Mouse (Mus musculus) cerebellum, adult 9-11 months (tissue): Measurements from ENCODE around the gene Mdc1.

Experiments used
- DNase-seq: peaks from one replicate; pipeline ENCODE4 v3.0.0; 2022

Gene Mdc1

DNA sequence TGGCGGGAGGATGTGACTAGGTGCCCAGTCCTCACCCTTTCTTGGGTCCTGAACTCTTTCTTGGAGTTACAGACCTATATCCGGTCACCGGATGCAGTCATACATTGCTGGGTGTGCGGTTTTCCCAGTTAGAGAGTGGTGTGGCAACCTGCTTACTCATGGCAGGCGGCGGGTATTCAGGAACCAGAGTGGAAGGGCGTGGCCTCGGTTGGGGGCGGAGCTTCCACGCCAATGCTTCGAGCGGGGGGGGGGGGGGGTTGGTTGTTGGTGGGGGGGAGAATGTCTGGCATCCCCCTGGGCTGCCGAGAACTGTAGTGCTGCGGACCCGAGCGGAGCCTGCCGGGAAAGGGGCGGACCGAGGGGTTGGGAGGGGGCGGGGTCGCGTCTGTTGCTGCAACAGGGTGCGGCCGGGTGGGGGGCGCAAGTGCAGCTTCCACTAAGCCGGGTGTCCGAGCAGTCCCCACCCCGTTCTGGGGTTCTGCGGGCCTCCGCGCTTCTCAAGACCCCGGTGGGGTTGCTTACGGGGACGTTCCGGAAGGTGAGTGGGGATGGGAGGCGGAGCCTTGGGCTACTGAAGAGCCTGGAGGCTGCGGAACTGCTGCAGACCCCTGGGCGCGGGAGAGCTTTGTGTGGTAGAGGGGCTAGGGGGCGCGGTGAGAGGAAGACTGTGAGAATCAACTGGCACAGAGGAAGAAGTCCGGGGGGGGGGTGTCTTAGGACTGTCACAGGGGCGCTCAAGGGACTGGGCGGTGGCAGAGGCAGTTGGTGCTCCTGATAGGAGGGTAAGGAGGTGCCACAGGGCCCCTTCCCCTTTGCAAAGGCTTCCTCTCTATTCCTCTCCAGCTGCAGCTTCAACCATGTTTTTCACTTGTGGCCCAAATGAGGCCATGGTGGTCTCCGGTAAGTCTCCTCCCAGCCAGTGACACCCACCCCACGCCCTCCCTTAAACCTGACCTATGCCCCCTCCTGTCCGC, 18.1 kb upstream of the Mdc1 start, which contains the start of gene Flot1:
Gene Flot1, plus strand, starts transcription at position 267 of the 974 bp plus-strand sequence.
- DNase-seq: peak; percentile 80

DNA sequence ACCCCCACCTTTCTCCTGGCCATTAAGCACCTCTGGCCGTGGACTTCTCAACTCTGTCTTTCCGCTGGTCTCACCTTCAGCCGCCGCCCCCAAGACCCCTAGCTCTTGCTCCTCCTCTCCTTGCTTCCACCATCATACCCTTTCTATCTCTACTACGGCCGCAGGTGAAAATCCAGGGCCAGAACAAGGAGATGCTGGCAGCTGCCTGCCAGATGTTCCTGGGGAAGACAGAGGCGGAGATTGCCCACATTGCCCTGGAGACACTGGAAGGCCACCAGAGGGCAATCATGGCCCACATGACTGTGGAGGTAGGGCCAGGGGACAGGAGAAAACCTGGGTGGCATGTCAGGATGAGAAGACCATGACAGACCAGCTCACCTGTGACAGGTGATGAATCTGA, 16.9 kb upstream of the Mdc1 start:
- peak; percentile 55 for DNase-seq

DNA sequence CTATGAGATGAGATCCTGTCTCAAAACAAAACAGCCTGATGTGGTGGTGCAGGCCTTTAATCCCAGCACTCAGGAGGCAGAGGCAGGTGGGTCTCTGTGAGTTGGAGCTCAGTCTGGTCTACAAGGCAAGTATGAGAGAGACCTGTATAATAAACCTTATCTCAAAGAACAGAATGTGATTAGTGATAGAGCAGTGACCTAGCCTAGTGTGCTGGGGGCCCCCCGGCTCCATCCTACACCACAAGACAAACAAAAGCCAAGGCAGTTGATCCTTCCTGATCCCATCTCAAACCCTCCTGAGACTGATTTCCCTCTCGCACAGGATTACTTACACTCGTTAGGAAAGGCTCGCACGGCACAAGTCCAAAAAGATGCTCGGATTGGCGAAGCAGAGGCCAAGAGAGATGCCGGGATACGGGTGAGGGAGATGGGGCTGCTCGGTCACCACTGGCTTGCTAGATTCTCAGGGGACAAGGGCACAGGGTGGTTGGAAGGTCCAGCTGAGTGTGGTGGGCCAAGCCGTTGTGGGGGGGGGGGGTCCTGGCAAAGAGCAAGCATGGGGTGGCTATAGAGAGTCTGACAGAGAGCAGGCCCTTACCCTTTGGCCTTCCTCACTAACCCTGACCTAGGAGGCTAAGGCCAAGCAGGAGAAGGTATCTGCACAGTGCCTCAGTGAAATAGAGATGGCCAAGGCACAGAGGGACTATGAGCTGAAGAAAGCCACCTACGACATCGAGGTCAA, 16.0 kb upstream of the Mdc1 start:
- DNase-seq: no peak

DNA sequence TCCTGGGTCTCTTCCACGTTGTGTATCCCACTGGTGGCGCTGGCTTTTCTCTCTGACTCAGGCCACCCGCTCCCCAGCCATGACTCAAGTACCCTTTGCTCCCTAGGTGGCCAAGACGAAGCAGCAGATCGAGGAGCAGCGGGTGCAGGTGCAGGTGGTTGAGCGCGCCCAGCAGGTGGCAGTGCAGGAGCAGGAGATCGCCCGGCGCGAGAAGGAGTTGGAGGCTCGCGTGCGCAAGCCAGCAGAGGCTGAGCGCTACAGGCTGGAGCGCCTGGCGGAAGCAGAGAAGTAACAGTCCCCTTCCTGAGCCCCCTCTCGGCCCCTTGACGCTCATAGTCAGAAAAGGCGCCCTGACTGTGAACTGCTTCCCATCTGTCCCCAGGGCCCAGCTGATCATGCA, 11.6 kb upstream of the Mdc1 start:
- peak; percentile 83 for DNase-seq

DNA sequence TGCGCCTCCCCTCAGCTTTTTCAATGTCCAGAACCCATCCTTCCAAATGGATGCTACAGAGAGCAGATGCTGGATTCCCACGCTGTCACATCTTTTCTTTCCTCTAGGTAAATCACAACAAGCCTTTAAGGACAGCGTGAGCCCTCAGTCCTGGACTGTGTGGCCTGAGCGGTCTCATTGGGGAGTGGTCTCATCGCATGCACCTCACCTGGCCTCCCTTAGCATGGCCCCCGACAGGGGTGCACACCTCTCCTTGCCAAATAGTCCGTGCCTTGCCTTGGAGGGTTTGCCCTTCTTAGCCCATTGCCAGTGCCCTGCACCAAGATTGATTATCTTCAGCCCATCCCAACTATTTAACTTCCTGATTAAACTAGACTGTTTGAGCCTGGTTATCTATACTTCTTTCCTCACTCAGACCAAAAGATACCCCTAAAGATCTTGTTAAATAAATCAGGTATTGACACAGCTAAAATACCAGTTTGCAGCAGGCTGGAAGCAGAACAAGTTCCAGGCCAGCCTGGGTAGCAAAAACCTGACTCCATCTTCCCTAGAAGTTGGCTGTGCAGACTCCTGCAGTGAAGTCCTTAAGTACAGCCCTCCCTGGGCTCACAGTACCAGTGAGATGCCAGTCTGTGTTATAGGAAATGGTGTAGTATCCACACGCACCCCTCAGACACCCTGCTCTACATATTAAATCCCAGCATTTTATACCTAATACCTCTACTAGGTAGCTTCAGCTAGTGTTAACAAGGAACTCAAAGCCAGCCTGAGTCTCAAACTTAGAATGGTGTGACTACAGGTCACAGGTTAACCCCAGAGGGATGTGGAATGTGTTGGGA, 8.7 kb upstream of the Mdc1 start:
- no peak for DNase-seq

DNA sequence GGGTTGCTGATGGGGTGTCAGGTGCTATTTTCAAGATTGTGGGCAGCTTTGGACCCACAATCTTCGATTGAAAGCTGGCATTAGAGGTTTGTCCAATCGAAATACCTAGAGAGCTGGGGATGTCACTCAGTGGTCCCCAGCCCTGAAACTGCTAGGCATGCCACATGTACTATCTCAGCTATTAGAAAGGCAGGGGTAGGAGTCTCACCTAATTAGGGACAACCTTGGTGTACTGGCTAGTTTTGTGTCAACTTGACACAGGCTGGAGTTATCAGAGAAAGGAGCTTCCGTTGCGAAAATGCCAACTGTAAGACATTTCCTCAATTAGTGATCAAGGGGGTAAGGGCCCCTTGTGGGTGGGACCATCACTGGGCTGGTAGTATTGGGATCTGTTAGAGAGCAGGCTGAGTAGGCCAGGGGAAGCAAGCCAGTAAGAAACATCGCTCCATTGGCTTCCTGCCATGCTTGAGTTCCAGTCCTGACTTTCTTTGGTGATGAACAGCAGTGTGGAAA, 8.0 kb upstream of the Mdc1 start:
- DNase-seq: peak; percentile 49

DNA sequence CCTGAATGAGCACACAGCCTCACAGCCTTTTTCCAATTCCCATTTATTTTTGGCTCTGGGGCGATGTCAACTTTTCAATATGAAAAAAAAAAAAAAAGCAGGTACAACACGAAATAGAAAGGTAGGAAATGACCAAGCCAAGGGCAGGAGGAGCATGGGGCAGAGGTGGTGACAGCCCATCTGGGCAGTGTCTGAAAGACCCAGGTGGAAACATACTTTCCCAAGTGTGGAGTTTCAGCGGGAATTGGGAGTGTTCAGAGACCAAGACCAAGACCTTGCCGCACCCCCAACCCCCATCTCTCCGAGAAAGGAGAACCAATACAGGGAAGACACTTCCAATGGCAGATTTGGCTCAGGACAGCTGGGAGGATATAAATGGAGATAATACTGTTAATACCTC, 7.4 kb upstream of the Mdc1 start:
- no peak for DNase-seq

DNA sequence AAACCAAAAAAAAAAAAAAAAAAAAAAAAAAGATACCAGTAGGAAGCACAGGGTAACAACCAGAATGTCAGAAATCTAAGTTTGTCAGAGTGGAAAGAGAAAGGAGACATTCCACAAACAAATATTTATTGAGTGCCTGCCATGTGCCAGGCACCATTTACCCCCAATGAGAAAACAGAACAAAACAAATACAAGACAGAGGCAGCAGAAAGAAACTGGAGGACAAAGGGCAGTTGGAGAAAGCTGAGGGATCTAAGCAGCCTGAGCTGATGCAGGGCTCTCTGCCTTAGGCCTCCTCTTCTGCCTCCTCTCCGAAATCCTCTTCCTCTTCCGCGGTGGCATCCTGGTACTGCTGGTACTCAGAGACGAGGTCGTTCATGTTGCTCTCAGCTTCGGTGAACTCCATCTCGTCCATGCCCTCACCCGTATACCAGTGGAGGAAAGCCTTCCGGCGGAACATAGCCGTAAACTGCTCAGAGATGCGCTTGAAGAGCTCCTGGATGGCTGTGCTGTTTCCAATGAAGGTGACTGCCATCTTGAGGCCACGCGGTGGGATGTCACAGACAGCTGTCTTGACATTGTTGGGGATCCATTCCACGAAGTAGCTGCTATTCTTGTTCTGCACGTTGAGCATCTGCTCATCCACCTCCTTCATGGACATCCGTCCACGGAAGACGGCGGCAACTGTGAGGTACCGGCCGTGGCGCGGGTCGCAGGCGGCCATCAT, 6.5 kb upstream of the Mdc1 start:
- no peak for DNase-seq

DNA sequence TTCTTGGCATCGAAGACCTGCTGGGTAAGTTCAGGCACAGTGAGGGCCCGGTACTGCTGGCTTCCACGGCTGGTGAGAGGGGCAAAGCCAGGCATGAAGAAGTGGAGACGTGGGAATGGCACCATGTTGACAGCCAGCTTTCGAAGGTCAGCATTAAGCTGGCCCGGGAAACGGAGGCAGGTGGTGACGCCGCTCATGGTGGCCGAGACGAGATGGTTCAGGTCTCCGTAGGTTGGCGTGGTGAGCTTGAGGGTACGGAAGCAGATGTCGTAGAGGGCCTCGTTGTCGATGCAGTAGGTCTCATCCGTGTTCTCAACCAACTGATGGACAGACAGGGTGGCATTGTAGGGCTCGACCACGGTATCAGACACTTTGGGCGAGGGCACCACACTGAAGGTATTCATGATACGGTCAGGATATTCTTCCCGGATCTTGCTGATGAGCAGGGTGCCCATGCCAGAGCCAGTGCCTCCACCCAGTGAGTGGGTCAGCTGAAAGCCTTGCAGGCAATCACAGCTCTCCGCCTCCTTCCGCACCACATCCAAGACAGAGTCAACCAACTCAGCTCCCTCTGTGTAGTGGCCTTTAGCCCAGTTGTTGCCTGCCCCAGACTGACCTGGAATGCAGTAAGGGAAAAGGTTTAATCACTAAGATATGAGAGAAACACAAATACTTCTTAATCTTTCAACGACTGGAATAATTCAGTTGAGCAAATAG, 5.7 kb upstream of the Mdc1 start:
- DNase-seq: peak; percentile 61

DNA sequence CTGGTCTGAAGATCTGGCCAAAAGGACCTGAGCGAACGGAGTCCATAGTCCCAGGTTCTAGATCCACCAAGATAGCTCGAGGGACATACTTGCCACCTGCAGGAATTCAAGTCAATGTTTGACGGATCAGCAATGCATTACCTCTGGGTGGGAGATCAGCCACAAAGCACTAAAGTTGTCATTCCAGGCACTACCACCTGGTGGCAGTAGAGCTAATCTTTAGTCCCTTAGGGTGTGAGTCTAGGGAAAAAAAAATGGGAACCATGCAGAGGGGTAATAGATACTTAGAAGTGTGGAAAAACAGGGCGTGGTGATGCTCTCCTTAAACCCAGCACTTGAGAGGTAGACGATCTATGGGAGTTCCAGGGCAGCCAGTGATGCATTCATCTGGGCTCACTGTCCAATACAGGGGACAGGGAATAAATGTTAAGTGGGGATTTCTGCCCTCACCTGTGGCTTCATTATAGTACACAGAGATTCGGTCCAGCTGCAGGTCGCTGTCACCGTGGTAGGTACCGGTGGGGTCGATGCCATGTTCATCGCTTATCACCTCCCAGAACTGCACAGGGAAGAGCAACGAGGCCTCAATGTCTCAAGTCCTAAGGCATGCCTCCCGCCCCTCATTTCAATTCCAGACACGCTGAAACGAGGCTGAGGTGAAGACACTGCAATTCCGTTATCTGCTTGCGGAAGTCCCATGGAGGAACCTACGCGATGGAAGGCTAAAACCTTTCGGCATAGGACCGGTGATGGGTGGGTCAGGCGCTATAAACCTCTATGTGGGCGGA, 4.9 kb upstream of the Mdc1 start:
- DNase-seq: peak; percentile 87

DNA sequence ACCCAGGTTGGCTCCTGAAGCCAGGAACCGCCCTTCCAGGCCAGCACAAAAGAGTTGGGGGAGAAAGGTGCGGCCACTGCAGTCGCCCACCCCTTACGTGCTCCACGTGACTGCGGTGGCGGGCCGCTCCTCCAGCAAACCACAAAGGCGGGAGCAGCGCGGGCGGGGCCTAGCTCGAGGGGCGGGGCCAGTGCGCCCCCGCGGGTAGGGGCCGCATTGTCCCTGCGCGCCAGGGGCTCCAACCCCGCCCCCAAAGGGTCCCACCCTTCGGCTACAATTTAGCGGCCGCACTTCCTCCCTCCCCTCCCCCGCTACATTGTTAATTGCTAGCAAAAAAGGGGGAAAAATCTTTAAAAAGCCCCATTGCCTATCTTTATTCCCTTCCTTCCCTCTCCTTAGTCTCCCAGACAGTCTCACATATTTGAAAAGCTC, 4.3 kb upstream of the Mdc1 start:
- DNase-seq: peak; percentile 86

DNA sequence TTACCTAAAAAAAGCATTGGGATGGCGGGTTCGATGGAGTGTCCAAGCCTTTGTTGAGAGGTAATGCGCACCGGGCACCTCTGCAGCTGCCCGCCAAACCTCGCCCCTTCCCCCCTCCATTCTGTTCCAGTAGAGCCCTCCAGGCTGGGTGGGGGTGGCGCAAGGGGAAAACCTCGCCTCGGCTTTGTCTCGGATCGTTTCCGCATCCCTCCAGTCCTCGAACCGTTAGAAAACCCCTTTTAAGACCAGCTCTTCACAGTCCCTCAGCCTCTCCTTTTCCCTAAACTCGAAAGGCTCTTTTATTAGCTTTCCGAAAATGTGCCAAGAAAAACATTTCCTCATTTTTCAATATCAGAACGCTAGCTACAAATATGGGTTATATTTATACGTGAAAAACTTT, 3.8 kb upstream of the Mdc1 start:
- peak; percentile 77 for DNase-seq

DNA sequence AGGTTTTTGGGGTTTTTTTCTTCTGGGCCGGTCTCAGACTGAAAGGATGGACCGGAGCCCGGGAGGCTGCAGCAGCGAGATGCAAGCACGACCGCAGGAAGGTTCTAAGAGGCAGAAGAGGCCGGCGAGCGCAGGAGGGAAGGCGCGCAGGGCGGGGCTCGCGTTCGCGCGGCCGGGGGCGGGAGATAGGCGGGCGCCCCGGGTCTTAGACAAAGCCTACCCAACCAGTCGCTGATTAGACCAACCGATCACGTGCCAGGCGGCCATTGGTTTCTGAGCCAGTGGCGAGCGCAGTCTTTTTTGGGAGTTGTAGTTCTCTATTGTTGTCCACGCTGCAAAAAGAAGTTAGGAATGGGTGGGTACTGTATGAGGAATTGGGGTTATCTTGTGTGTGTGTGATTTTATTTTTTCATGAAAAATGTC, 3.2 kb upstream of the Mdc1 start, which contains the start of gene Tubb5:
Gene Tubb5, minus strand, starts transcription at position 185 of the 423 bp plus-strand sequence.
- peak; percentile 97 for DNase-seq

DNA sequence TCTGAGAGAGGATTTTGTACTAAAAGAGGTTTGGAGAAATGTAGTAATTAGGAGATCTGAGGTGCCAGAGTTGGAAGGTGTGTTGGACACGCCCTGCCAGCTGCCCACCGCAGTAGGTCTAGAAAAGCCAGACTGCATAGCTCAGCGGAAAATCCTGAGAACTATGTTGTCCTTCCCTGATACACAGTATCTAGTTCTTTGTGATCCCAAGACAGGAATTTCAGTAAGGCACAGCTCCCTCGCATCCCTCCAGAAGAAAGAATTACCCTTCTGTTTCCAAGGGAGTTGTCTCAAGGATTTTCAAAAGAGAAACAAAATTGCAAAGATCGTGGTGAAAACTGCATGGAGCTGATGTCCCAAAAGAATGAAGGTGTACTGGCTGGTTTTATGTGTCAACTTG, 2.7 kb upstream of the Mdc1 start:
- no peak for DNase-seq

DNA sequence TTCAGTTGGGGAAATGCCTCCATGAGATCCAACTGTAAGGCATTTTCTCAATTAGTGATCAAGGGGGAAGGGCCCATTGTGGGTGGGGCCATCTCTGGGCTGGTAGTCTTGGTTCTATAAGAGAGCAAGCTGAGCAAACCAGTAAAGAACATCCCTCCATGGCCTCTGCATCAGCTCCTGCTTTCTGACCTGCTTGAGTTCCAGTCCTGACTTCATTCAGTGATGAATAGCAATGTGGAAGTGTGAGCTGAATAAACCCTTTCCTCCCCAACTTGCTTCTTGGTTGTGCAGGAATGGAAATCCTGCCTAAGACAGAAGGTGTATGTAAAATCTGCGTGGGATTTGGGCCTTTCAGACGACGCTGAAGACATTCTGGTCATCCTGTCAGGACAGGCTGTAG, 2.3 kb upstream of the Mdc1 start:
- peak; percentile 56 for DNase-seq

DNA sequence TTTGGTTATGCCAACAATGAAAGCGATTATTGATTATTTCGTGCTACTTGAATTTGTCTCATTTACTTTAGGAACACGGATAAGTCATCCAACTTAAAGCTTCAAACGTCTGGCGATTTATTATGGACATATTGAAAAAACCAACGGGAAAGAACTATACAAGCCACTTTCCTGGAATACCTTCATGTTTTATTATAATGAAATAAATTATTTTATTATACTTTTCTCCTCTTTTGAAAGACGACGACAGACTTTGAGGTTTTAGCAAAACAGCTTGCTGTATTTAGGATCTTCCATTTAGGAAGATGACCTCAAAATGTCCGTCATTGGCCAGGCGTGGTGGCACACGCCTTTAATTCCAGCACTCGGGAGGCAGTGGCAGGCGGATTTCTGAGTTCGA, 754 bp upstream of the Mdc1 start:
- DNase-seq: no peak

DNA sequence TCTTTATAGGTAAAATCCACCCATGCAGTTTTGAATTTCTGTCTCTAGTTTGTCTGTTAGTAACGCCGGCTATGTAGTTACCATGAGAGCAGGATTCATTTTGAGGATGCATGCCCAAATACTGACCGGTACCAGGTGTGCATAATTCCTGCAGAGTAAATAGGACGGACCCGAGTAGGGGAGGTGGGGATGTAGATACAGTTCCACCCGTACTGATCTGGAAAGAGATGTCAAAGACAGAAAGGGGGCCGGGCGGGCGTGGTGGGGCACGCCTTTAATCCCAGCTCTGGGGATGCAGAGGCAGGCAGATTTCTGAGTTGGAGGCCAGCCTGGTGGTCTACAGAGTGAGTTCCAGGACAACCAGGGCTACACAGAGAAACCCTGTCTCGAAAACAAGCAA, 691 bp downstream of the Mdc1 start:
- DNase-seq: no peak

DNA sequence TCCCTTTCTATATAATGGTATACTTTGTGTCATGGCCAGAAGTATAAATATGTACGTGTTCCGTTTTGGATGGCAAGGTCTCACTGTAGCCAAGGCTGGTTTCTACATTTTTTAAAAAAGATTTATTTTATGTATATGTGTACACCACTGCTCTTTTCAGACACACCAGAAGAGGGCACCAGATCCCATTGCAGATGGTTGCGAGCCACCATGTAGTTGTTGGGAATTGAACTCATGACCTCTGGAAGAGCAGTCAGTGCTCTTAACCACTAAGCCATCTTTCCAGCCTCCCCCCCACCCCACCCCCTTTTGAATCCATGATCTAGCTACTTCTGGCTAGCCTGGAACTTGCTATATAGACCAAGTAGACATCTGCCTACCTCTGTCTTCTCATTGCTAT, 2.2 kb downstream of the Mdc1 start:
- no peak for DNase-seq

DNA sequence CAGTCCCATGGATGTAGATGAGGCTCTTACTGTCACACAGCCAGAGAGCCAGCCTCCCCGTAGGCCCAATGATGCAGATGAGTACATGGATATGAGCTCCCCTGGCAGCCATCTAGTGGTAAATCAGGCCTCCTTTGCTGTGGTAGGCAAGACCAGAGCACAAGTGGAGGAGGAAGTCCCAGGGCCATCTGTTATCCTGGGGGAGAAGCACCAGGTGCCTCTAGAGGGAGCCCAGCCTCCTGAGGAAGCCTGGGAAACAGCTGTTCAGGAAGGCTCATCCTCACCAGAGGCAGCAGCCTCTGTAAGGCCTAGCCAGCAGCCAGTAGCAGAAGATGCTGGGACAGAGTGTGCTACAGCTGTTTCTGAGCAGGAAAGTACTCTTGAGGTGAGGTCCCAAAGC, 6.8 kb downstream of the Mdc1 start:
- no peak for DNase-seq

DNA sequence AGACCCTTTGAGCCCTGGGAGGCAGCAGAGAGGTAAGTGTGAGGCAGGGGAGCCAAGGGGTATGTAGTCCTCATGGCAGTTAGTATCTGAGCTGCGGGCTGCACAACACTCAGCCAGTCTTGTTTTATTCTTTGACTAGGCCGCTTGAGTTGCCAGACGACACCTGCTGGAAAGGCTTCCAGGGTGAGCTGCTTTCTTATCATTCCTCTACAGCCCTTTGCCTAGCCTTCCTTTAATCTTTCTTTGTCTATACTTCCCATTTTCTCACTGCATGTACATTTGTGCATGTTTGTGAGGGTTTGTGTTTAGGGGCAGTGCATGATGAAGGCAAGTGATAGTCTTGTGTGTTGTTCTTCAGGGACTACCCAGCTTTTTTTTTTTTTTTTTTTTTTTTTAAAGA, 9.7 kb downstream of the Mdc1 start:
- no peak for DNase-seq
